Mouse (Mus musculus): Measurements from ENCODE around the gene Fscn1.

Fscn1 gene

DNA sequence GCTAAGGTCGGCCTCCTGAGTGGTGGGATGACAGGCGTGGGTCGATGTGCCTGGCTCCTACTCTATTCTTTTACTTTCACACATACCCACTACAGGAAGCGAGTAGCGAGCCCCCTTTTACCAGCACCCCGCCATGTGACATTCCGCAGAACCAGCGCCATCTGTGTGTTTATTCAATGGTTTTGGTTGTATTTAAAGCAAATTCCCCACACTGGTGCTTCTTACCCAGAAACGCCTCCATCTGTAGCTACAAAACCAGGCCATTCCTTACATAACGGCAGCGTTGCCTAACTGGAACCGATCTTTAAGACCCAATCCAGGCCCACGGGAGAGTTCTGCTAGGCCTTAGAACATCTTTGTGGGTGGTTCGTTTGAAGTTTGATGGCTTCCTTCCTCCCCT lies 8.3 kb downstream of the Fscn1 start:
- in situ Hi-C loops (cut with MboI, MseI): no loop called here

GRCm38 (mm10) chr5:142973971-142974370 lies 13.8 kb downstream of the Fscn1 start:
- in situ Hi-C loops (cut with MboI, MseI): no loop called here

DNA sequence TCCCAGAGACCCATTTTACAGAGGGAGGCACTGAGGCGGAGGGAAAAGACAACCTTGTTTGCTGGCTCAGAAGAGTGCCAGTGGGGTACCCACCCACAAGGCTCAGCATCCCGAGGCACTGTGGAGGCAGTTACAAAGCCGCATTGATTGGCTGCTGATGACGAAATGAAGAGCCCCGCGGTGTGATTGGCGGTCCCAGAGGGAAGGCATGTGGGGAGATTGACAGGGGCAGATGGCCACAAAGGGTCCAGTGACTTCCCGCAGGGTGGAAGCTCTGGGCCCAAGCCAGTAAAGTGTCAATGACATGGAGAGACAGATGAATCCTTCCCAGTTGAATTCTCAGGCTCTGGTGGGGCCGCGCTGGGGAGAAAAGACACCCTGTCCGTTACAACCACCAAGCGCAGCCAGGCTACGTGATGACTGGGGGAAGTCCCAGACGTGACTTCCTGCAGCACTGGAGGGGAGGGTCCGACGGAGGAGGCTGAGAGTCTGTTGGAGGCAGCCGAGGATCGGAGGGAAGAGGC lies 14.5 kb downstream of the Fscn1 start:
- in situ Hi-C loops (cut with MboI, MseI): no loop called here

- in situ Hi-C loops (cut with MboI, MseI): no loop called here
Observed at GRCm38 (mm10) chr5:142976516-142976915, 16.4 kb downstream of the Fscn1 start.

- in situ Hi-C loops (cut with MboI, MseI): no loop called here
Observed at GRCm38 (mm10) chr5:142982046-142982801, 22.1 kb downstream of the Fscn1 start.

DNA sequence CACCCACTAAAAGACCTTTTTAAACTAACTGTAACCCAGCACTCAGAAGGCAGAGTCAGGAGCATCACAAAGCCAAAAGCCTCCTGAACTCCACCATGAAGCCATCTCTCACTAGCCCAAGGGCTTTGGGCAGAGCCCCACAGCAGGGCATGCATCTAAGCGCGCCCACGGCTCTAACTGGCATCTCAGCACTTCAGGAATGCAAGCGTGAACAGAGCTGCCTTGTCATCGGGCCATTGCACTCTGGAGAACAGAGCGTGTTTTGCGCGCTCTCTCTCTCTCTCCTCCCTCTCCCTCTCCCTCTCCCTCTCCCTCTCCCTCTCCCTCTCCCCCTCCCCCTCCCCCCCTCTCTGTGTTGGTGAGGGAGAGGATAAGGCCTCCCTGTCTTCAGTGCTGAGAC lies 23.0 kb downstream of the Fscn1 start:
- in situ Hi-C loops (cut with MboI, MseI): no loop called here

DNA sequence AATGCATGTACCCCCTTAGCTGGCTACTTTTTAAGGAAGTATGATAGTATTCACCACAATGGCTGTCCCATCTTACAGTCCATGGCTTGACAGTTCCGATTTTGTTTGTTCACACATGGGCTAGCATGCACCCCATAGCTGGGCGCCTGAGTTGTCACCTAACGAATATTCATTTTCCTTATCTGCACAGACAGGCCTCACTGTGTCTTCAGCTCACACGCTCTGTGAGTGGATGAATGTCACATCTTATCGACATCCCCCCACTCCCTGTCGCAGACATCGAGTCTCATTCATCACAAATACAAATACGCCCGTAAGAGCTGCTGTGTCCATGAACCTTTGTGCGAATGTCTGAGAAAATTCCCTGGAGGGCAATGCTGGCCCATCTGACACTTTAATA lies 24.1 kb downstream of the Fscn1 start:
- in situ Hi-C loops (cut with MboI, MseI): no loop called here

DNA sequence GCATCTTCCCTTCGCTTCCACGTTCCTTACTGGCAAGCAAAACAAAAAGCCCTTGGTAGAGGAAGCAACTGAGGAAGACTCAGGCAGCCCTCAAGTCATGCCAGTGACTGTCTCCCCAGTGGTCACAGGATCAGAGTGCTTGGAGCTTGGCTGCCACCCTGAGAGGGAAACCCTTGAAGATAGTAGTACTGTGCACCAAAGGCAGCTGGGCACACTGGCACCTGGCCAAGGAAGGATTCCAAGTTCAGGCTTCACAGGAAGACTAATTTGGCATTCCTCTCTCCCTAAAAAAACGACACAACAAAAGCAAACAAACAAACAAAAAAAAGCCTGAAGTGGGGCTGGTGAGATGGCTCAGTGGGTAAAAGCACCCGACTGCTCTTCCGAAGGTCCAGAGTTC lies 28.4 kb downstream of the Fscn1 start:
- in situ Hi-C loops (cut with MboI, MseI): no loop called here

- in situ Hi-C loops (cut with MboI, MseI): no loop called here
Observed at GRCm38 (mm10) chr5:142989167-142989566, 29.0 kb downstream of the Fscn1 start.

DNA sequence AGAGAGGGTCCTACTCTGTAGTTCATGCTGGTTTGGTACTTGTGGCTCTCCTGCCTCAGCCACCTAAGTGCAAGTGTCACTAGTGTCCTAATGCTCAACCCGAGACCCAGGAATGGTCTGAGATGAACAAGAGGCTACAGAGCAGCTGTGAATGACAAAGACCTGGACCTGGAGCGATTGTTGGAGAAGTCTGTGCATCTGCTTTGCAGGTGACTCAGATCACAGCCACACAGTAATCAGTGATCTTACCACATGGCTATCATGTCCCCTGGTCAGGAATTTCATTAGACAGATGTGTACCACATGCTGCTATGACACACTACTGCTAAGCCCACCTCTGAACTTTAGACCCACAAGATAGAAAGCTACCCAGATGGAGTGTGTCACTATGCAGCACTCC lies 34.6 kb downstream of the Fscn1 start:
- in situ Hi-C loops (cut with MboI, MseI): no loop called here

DNA sequence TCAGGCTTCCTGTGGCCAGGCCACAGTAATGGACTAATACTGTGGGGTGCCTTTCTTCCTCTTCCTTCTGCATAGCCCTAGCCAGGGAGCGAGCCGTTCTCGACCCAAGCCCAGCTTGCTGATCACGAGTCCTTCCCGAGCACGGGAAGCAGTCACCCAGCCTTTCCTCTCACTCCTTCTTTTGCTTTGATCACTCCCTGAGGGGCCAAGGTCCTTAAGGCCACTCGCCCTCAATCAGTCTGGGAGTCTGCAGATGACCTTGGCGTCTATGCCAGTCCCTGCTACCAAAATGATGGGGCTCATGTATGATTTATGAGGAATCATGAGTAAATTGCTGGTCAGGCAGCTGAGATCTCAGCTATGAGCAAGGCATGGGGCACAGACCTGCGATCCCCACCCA lies 37.4 kb downstream of the Fscn1 start:
- in situ Hi-C loops (cut with MboI, MseI): no loop called here

GRCm38 (mm10) chr5:142998171-142998570 lies 38.0 kb downstream of the Fscn1 start:
- in situ Hi-C loops (cut with MboI, MseI): no loop called here

DNA sequence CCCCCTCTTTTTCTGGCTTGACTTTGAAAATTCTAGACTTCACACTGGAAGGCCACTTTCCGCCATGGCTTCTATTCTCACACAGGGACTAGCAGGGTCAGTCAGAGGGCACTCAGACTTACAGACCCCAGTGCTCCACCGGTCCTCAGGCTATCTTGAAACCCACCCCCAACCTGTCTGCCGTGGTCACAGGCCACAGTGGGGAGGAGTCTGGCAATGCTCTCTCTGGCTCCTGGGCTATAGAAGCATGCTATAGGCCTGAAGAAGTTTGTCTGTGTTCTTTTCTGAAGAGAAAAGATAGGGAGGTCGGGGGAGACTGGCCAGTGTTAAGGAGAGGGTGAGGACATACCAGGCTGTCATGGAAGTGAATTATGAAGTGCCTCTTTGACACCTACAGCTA lies 39.9 kb downstream of the Fscn1 start:
- in situ Hi-C loops (cut with MboI, MseI): no loop called here

- in situ Hi-C loops (cut with MboI, MseI): no loop called here
Observed at GRCm38 (mm10) chr5:143000654-143001500, 40.7 kb downstream of the Fscn1 start.

DNA sequence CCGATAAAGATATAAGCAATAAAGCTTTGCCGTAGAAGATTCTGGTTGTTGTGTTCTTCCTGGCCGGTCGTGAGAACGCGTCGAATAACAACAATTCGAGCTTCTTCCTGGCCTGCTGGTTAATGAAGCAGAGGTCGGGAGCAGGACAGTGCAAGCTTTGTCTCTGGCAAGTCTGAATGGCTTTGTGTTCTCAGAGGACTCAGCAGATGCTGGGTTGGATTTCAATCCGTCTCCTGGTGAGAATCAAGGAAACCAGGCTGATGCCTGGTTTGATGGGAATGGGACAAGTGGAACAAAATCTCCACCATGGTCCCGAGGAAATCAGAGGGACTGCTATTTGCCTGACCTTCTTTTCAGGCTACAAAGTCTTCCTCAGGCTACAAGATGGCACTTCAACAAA lies 49.2 kb downstream of the Fscn1 start:
- in situ Hi-C loops (cut with MboI, MseI): no loop called here

DNA sequence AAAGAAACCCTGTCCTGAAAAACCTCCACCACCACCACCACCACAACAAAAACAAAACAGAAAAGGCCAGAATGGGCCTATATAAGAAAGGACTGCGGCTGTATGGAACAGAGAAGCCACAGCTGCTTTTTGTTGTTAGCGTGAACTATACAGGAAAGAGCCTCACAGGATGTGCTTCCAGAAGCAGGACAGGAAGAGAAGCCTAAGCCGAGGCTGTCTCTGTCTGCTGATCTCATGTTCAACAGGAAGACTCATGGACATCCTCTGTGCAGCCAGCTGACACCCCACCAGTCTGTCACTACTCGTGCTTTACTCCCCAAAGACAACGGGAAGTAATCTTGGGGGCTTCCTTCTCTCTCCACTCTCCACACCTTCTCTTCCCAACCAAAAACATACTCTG lies 57.3 kb downstream of the Fscn1 start:
- in situ Hi-C loops (cut with MboI, MseI): no loop called here

Measured in T-helper 1 cell (primary cell).